Mouse (Mus musculus) hindbrain, embryonic 13.5 days (tissue): Measurements from ENCODE around the gene Itpr3. TPM values are rescaled to one million over a fixed set of nuclear protein-coding genes. Genes with fewer than 3 reads are reported as not detected.

Experiments used
- ATAC-seq: fragments of 200-750 bp; cut with Nextera tagmentation; 2 replicates; pipeline ENCODE4 v1.8.0; 2017; ENCODE audit warnings: moderate TSS enrichment; ENCODE audit not compliant: low FRiP score
- H3K27ac ChIP-seq: fragments of 300-500 bp; sonication (generic); 2 replicates; pipeline ENCODE4 v1.5.1; 2015; ENCODE audit warnings: inconsistent platforms, mild to moderate bottlenecking, moderate library complexity
- H3K27me3 ChIP-seq: fragments of 300-500 bp; sonication (generic); 2 replicates; pipeline ENCODE4 v1.6.1; 2015; ENCODE audit warnings: mild to moderate bottlenecking, inconsistent platforms
- H3K36me3 ChIP-seq: fragments of 300-500 bp; sonication (generic); 2 replicates; pipeline ENCODE4 v1.6.1; 2015; ENCODE audit warnings: mild to moderate bottlenecking, inconsistent platforms
- H3K4me1 ChIP-seq: fragments of 300-500 bp; sonication (generic); replicated peaks from 2 replicates; pipeline ENCODE4 v1.6.1; 2015; ENCODE audit warnings: inconsistent platforms
- H3K4me2 ChIP-seq: fragments of 300-500 bp; sonication (generic); 2 replicates; pipeline ENCODE4 v1.6.1; 2015; ENCODE audit warnings: inconsistent platforms, mild to moderate bottlenecking, moderate library complexity
- H3K4me3 ChIP-seq: fragments of 300-500 bp; sonication (generic); 2 replicates; pipeline ENCODE4 v1.5.1; 2015; ENCODE audit warnings: mild to moderate bottlenecking, inconsistent platforms
- H3K9ac ChIP-seq: fragments of 300-500 bp; sonication (generic); 2 replicates; pipeline ENCODE4 v1.6.1; 2015; ENCODE audit warnings: mild to moderate bottlenecking, inconsistent platforms
- H3K9me3 ChIP-seq: fragments of 300-500 bp; sonication (generic); 2 replicates; pipeline ENCODE4 v1.6.1; 2016; ENCODE audit warnings: inconsistent platforms
- WGBS: fragments of 180-500 bp; shearing (Covaris S2); methylation state at CpG from one replicate; pipeline ENCODE4 v1.1.7; 2015; 5-methylcytosine and 5-hydroxymethylcytosine counted together
- polyA plus RNA-seq: library from polyadenylated mRNA; unstranded; fragments of >200 nt; fragmentation: Nextera tagmentation; extraction: Ambion mirVana; gene quantifications from 2 replicates; pipeline ENCODE4 v1.2.1, GENCODE M21; 2015

The Itpr3 gene
- polyA plus RNA-seq, 1 experiment from 2014 or later, result 1.1 TPM

GRCm38 (mm10) chr17:27139304-27139703, 82.2 kb downstream of the Itpr3 start:
- Histone ChIP-seq H3K27me3 (no peaks in the 10 kb centered on the region), H3K9me3 (no peaks in the 10 kb centered on the region), H3K4me3 (no peak overlapping the region), H3K36me3 (no peaks in the 10 kb centered on the region), H3K4me2 (no peak overlapping the region), H3K9ac (no peak overlapping the region), H3K27ac (peak overlapping the region; percentile 72), H3K4me1 (peaks cover 60% of the 10 kb centered on the region)
- WGBS, result 42% methylated on average over 7 of the region's 7 CpGs
- ATAC-seq, result no peak

- peaks cover 53% of the 10 kb centered on the region for H3K4me1 ChIP-seq
- ATAC-seq, result 0 out of 2 replicates have a peak, but pooled peaks have one; percentile 32
- WGBS, result 43% methylated on average over 9 of the region's 9 CpGs
Measured at GRCm38 (mm10) chr17:27140262-27140661, 83.2 kb downstream of the Itpr3 start.

GRCm38 (mm10) chr17:27141971-27142450, 84.9 kb downstream of the Itpr3 start:
- no peak overlapping the region for H3K9ac ChIP-seq
- no peak for ATAC-seq
- 61% methylated on average over 10 of the region's 10 CpGs for WGBS
- H3K9me3 ChIP-seq, result no peaks in the 10 kb centered on the region
- no peak overlapping the region for H3K4me3 ChIP-seq
- H3K27me3 ChIP-seq, result no peaks in the 10 kb centered on the region
- H3K4me2 ChIP-seq, result no peak overlapping the region
- no peaks in the 10 kb centered on the region for H3K36me3 ChIP-seq
- H3K4me1 ChIP-seq, result peaks cover 64% of the 10 kb centered on the region
- no peak overlapping the region for H3K27ac ChIP-seq

More at GRCm38 (mm10) chr17:27140262-27140661, 83.2 kb downstream of the Itpr3 start:
- Histone ChIP-seq H3K27me3 (no peaks in the 10 kb centered on the region), H3K9ac (no peak overlapping the region), H3K4me3 (no peak overlapping the region), H3K36me3 (no peaks in the 10 kb centered on the region), H3K4me2 (no peak overlapping the region), H3K27ac (peak overlapping the region; percentile 72), H3K9me3 (no peaks in the 10 kb centered on the region)

GRCm38 (mm10) chr17:27144152-27144551, 87.0 kb downstream of the Itpr3 start:
- no peak overlapping the region for H3K9ac ChIP-seq
- H3K4me1 ChIP-seq, result peaks cover 65% of the 10 kb centered on the region

GRCm38 (mm10) chr17:27146323-27146923, 89.3 kb downstream of the Itpr3 start:
- H3K4me1 ChIP-seq, result peaks cover 62% of the 10 kb centered on the region
- 15% methylated on average over 8 of the region's 8 CpGs for whole genome bisulfite sequencing
- H3K36me3 ChIP-seq, result no peaks in the 10 kb centered on the region
- no peaks in the 10 kb centered on the region for H3K9me3 ChIP-seq
- H3K4me3 ChIP-seq, result no peak overlapping the region
- no peak overlapping the region for H3K4me2 ChIP-seq
- no peaks in the 10 kb centered on the region for H3K27me3 ChIP-seq
- no peak overlapping the region for H3K9ac ChIP-seq
- H3K27ac ChIP-seq, result no peak overlapping the region
- no peak for ATAC-seq

More at GRCm38 (mm10) chr17:27144152-27144551, 87.0 kb downstream of the Itpr3 start:
- ATAC-seq, result no peak
- H3K36me3 ChIP-seq, result no peaks in the 10 kb centered on the region
- no peak overlapping the region for H3K4me3 ChIP-seq
- H3K9me3 ChIP-seq, result no peaks in the 10 kb centered on the region
- H3K4me2 ChIP-seq, result no peak overlapping the region
- H3K27me3 ChIP-seq, result no peaks in the 10 kb centered on the region
- WGBS, result 75% methylated on average over 4 of the region's 4 CpGs
- no peak overlapping the region for H3K27ac ChIP-seq

GRCm38 (mm10) chr17:27150871-27151270, 93.8 kb downstream of the Itpr3 start:
- ATAC-seq, result no peak
- H3K9me3 ChIP-seq, result no peaks in the 10 kb centered on the region
- H3K36me3 ChIP-seq, result no peaks in the 10 kb centered on the region
- H3K27ac ChIP-seq, result no peak overlapping the region
- WGBS, result 61% methylated on average over 7 of the region's 7 CpGs
- H3K4me3 ChIP-seq, result no peak overlapping the region
- 0 out of 2 replicates have a peak, but pooled peaks cover 7% of the 10 kb centered on the region for H3K27me3 ChIP-seq
- no peak overlapping the region for H3K4me2 ChIP-seq
- peaks cover 65% of the 10 kb centered on the region for H3K4me1 ChIP-seq
- H3K9ac ChIP-seq, result no peak overlapping the region

- WGBS, result 69% methylated on average over 8 of the region's 8 CpGs
- H3K4me1 ChIP-seq, result peaks cover 63% of the 10 kb centered on the region
- H3K9ac ChIP-seq, result no peak overlapping the region
- no peaks in the 10 kb centered on the region for H3K9me3 ChIP-seq
- no peak overlapping the region for H3K4me2 ChIP-seq
- H3K4me3 ChIP-seq, result no peak overlapping the region
- no peak for ATAC-seq
- peaks cover 7% of the 10 kb centered on the region; the same call in 1 of the 2 replicates for H3K27me3 ChIP-seq
- H3K36me3 ChIP-seq, result no peaks in the 10 kb centered on the region
- no peak overlapping the region for H3K27ac ChIP-seq
Measured at GRCm38 (mm10) chr17:27151411-27151810, 94.3 kb downstream of the Itpr3 start.

- no peak overlapping the region for H3K4me2 ChIP-seq
- H3K36me3 ChIP-seq, result no peaks in the 10 kb centered on the region
- H3K27ac ChIP-seq, result no peak overlapping the region
- peaks cover 7% of the 10 kb centered on the region; the same call in 1 of the 2 replicates for H3K27me3 ChIP-seq
- H3K9ac ChIP-seq, result no peak overlapping the region
- H3K9me3 ChIP-seq, result no peaks in the 10 kb centered on the region
- H3K4me3 ChIP-seq, result no peak overlapping the region
- whole genome bisulfite sequencing, result 61% methylated on average over 8 of the region's 8 CpGs
- ATAC-seq, result no peak
- peaks cover 56% of the 10 kb centered on the region for H3K4me1 ChIP-seq
Measured at GRCm38 (mm10) chr17:27152976-27153723, 96.0 kb downstream of the Itpr3 start.

- H3K9me3 ChIP-seq, result no peaks in the 10 kb centered on the region
- peaks cover 49% of the 10 kb centered on the region for H3K4me1 ChIP-seq
- no peak for ATAC-seq
- H3K27ac ChIP-seq, result 0 out of 2 replicates have a peak overlapping the region, but pooled peaks have one; percentile 26
- H3K4me2 ChIP-seq, result no peak overlapping the region
- H3K36me3 ChIP-seq, result no peaks in the 10 kb centered on the region
- H3K9ac ChIP-seq, result no peak overlapping the region
- peaks cover 7% of the 10 kb centered on the region; the same call in 1 of the 2 replicates for H3K27me3 ChIP-seq
- 54% methylated on average over 9 of the region's 9 CpGs for WGBS
- H3K4me3 ChIP-seq, result no peak overlapping the region
Measured at GRCm38 (mm10) chr17:27153773-27154193, 96.7 kb downstream of the Itpr3 start.

GRCm38 (mm10) chr17:27154256-27154655, 97.2 kb downstream of the Itpr3 start:
- H3K27ac ChIP-seq, result 0 out of 2 replicates have a peak overlapping the region, but pooled peaks have one; percentile 26
- H3K4me1 ChIP-seq, result peaks cover 45% of the 10 kb centered on the region
- peaks cover 7% of the 10 kb centered on the region; the same call in 1 of the 2 replicates for H3K27me3 ChIP-seq
- WGBS, result 89% methylated on average over 14 of the region's 14 CpGs
- ATAC-seq, result no peak
- no peaks in the 10 kb centered on the region for H3K9me3 ChIP-seq
- no peak overlapping the region for H3K4me2 ChIP-seq
- no peak overlapping the region for H3K4me3 ChIP-seq
- no peak overlapping the region for H3K9ac ChIP-seq
- no peaks in the 10 kb centered on the region for H3K36me3 ChIP-seq

GRCm38 (mm10) chr17:27154881-27155280, 97.8 kb downstream of the Itpr3 start:
- Histone ChIP-seq H3K4me1 (peaks cover 39% of the 10 kb centered on the region), H3K9ac (no peak overlapping the region), H3K9me3 (no peaks in the 10 kb centered on the region), H3K36me3 (no peaks in the 10 kb centered on the region), H3K4me3 (no peak overlapping the region), H3K27me3 (peaks cover 7% of the 10 kb centered on the region; the same call in 1 of the 2 replicates), H3K27ac (no peak overlapping the region), H3K4me2 (no peak overlapping the region)
- WGBS, result 84% methylated on average over 6 of the region's 6 CpGs
- no peak for ATAC-seq

- Histone ChIP-seq H3K4me2 (no peak overlapping the region), H3K27me3 (peaks cover 7% of the 10 kb centered on the region; the same call in 1 of the 2 replicates), H3K27ac (no peak overlapping the region), H3K9me3 (no peaks in the 10 kb centered on the region), H3K4me1 (peaks cover 30% of the 10 kb centered on the region), H3K9ac (no peak overlapping the region), H3K4me3 (no peak overlapping the region), H3K36me3 (no peaks in the 10 kb centered on the region)
- 75% methylated on average over 8 of the region's 8 CpGs for WGBS
- no peak for ATAC-seq
Measured at GRCm38 (mm10) chr17:27155752-27156151, 98.6 kb downstream of the Itpr3 start.
